Mouse (Mus musculus): ENCODE results near the gene Eipr1. TPM values are rescaled to one million over a fixed set of nuclear protein-coding genes. Genes with fewer than 3 reads are reported as not detected.

Eipr1 gene
- polyA plus RNA-seq, 1 experiment, result 25.9 TPM

GRCm38 (mm10) chr12:28874781-28875251 is 123.2 kb downstream of the Eipr1 start:
- Histone ChIP-seq H3K27ac (ENCODE audit: insufficient read depth, low read depth, low read length) (no peak overlapping the region), H3K36me3 (ENCODE audit: control insufficient read depth, insufficient read depth, low read length) (no peaks in the 10 kb centered on the region), H3K27me3 (replicated peaks; ENCODE audit: control insufficient read depth, insufficient read depth, low read length) (no peaks in the 10 kb centered on the region), H3K4me3 (ENCODE audit: insufficient read depth, low read depth, low read length) (no peak overlapping the region), H3K4me1 (ENCODE audit: control insufficient read depth, insufficient read depth, low read length) (no peaks in the 10 kb centered on the region)
- 61% methylated on average over 8 of the region's 8 CpGs for WGBS
- no peak for DNase-seq
- TF ChIP-seq POLR2A (IDR thresholded peaks at IDR 0.05; ENCODE audit: low read depth, low read length) (no peak), CTCF (conservative IDR thresholded peaks at IDR 0.05; ENCODE audit: insufficient read depth, insufficient read length, low read depth, low read length) (no peak)

- Histone ChIP-seq H3K4me3 (ENCODE audit: insufficient read depth, low read depth, low read length) (no peak overlapping the region), H3K36me3 (ENCODE audit: control insufficient read depth, insufficient read depth, low read length) (no peaks in the 10 kb centered on the region), H3K4me1 (ENCODE audit: control insufficient read depth, insufficient read depth, low read length) (no peaks in the 10 kb centered on the region), H3K27ac (ENCODE audit: insufficient read depth, low read depth, low read length) (no peak overlapping the region), H3K27me3 (replicated peaks; ENCODE audit: control insufficient read depth, insufficient read depth, low read length) (no peaks in the 10 kb centered on the region)
- no peak for DNase-seq
- TF ChIP-seq POLR2A (IDR thresholded peaks at IDR 0.05; ENCODE audit: low read depth, low read length) (no peak), CTCF (conservative IDR thresholded peaks at IDR 0.05; ENCODE audit: insufficient read depth, insufficient read length, low read depth, low read length) (no peak)
- 83% methylated on average over 8 of the region's 8 CpGs for WGBS
These were observed 123.9 kb downstream of the Eipr1 start for GRCm38 (mm10) chr12:28875471-28875870.

GRCm38 (mm10) chr12:28880471-28880870 is 128.9 kb downstream of the Eipr1 start:
- Histone ChIP-seq H3K27ac (ENCODE audit: insufficient read depth, low read depth, low read length) (no peak overlapping the region), H3K27me3 (replicated peaks; ENCODE audit: control insufficient read depth, insufficient read depth, low read length) (no peaks in the 10 kb centered on the region), H3K4me1 (ENCODE audit: control insufficient read depth, insufficient read depth, low read length) (no peaks in the 10 kb centered on the region), H3K4me3 (ENCODE audit: insufficient read depth, low read depth, low read length) (no peak overlapping the region), H3K36me3 (ENCODE audit: control insufficient read depth, insufficient read depth, low read length) (no peaks in the 10 kb centered on the region)
- TF ChIP-seq CTCF (conservative IDR thresholded peaks at IDR 0.05; ENCODE audit: insufficient read depth, insufficient read length, low read depth, low read length), result no peak
- no peak for DNase-seq

- TF ChIP-seq CTCF (conservative IDR thresholded peaks at IDR 0.05; ENCODE audit: insufficient read depth, insufficient read length, low read depth, low read length) (no peak), POLR2A (IDR thresholded peaks at IDR 0.05; ENCODE audit: low read depth, low read length) (no peak)
- Histone ChIP-seq H3K4me1 (ENCODE audit: control insufficient read depth, insufficient read depth, low read length) (no peaks in the 10 kb centered on the region), H3K36me3 (ENCODE audit: control insufficient read depth, insufficient read depth, low read length) (no peaks in the 10 kb centered on the region), H3K4me3 (ENCODE audit: insufficient read depth, low read depth, low read length) (no peak overlapping the region), H3K27ac (ENCODE audit: insufficient read depth, low read depth, low read length) (no peak overlapping the region), H3K27me3 (replicated peaks; ENCODE audit: control insufficient read depth, insufficient read depth, low read length) (no peaks in the 10 kb centered on the region)
- 86% methylated on average over 6 of the region's 6 CpGs for WGBS
- DNase-seq, result no peak
These were observed 136.1 kb downstream of the Eipr1 start for GRCm38 (mm10) chr12:28887712-28888111.

GRCm38 (mm10) chr12:28889068-28889674 is 137.6 kb downstream of the Eipr1 start:
- no peak for DNase-seq
- 46% methylated on average over 7 of the region's 7 CpGs for WGBS

GRCm38 (mm10) chr12:28891523-28891922 is 139.9 kb downstream of the Eipr1 start:
- TF ChIP-seq CTCF (conservative IDR thresholded peaks at IDR 0.05; ENCODE audit: insufficient read depth, insufficient read length, low read depth, low read length) (no peak), POLR2A (IDR thresholded peaks at IDR 0.05; ENCODE audit: low read depth, low read length) (no peak)
- Histone ChIP-seq H3K4me3 (ENCODE audit: insufficient read depth, low read depth, low read length) (no peak overlapping the region), H3K27me3 (replicated peaks; ENCODE audit: control insufficient read depth, insufficient read depth, low read length) (no peaks in the 10 kb centered on the region), H3K27ac (ENCODE audit: insufficient read depth, low read depth, low read length) (no peak overlapping the region), H3K4me1 (ENCODE audit: control insufficient read depth, insufficient read depth, low read length) (no peaks in the 10 kb centered on the region), H3K36me3 (ENCODE audit: control insufficient read depth, insufficient read depth, low read length) (no peaks in the 10 kb centered on the region)
- 67% methylated on average over 5 of the region's 5 CpGs for WGBS
- no peak for DNase-seq

More at GRCm38 (mm10) chr12:28889068-28889674, 137.6 kb downstream of the Eipr1 start:
- H3K27ac ChIP-seq (ENCODE audit: insufficient read depth, low read depth, low read length), result no peak overlapping the region
- H3K27me3 ChIP-seq (replicated peaks; ENCODE audit: control insufficient read depth, insufficient read depth, low read length), result no peaks in the 10 kb centered on the region
- TF ChIP-seq CTCF (conservative IDR thresholded peaks at IDR 0.05; ENCODE audit: insufficient read depth, insufficient read length, low read depth, low read length), result no peak
- TF ChIP-seq POLR2A (IDR thresholded peaks at IDR 0.05; ENCODE audit: low read depth, low read length), result no peak
- no peaks in the 10 kb centered on the region for H3K4me1 ChIP-seq (ENCODE audit: control insufficient read depth, insufficient read depth, low read length)
- no peaks in the 10 kb centered on the region for H3K36me3 ChIP-seq (ENCODE audit: control insufficient read depth, insufficient read depth, low read length)
- H3K4me3 ChIP-seq (ENCODE audit: insufficient read depth, low read depth, low read length), result no peak overlapping the region

GRCm38 (mm10) chr12:28896577-28896976 is 145.0 kb downstream of the Eipr1 start:
- DNase-seq, result no peak
- Histone ChIP-seq H3K4me3 (ENCODE audit: insufficient read depth, low read depth, low read length) (no peak overlapping the region), H3K36me3 (ENCODE audit: control insufficient read depth, insufficient read depth, low read length) (no peaks in the 10 kb centered on the region), H3K4me1 (ENCODE audit: control insufficient read depth, insufficient read depth, low read length) (no peaks in the 10 kb centered on the region), H3K27ac (ENCODE audit: insufficient read depth, low read depth, low read length) (no peak overlapping the region), H3K27me3 (replicated peaks; ENCODE audit: control insufficient read depth, insufficient read depth, low read length) (no peaks in the 10 kb centered on the region)
- no peak for TF ChIP-seq CTCF (conservative IDR thresholded peaks at IDR 0.05; ENCODE audit: insufficient read depth, insufficient read length, low read depth, low read length)
- TF ChIP-seq POLR2A (IDR thresholded peaks at IDR 0.05; ENCODE audit: low read depth, low read length), result no peak
- 70% methylated on average over 3 of the region's 3 CpGs for WGBS
